Mouse (Mus musculus): ENCODE measurements at regions not wholly inside any gene's neighbourhood (a gene's known extent, or its start where the extent isn't known, plus 50 kb on each side); places are given as distances from the start of the nearest gene placed in this dataset.

DNA sequence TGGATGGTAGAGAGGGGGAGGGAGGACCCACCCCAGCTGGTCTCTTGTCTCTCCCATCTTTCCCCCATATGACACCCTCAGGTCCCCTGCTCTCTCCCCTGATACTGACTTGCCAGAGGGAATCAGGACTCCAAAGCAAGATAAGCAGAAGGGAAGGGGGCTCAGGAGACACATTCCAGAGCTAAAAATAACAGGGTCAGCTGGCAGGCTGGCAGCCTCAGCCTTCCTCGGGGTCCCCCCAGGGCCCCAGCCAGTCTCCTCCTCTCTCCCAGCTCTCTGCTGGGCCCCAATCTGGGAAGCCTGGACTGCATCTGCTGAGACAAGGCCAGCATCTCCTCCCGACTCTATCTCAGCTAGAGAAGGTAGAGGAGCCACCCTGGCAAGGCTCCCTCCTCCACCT is 66.4 kb downstream of the Irf2bpl start:
- TF ChIP-seq POLR2A (IDR thresholded peaks at IDR 0.05; ENCODE audit: control insufficient read depth, low read depth, low read length) (no peak), CTCF (IDR thresholded peaks at IDR 0.05; ENCODE audit: control insufficient read depth, insufficient read depth, insufficient replicate concordance, low read depth, low read length) (no peak)

Measured in testis, adult 2 months (tissue).